Mouse (Mus musculus): ENCODE data around the gene Tnfsf13.
"Not testable (repeated sequence)": the region's sequence is repeated elsewhere in the genome, so short reads cannot be mapped to it uniquely, and the experiment has no call there.

The Tnfsf13 gene

DNA sequence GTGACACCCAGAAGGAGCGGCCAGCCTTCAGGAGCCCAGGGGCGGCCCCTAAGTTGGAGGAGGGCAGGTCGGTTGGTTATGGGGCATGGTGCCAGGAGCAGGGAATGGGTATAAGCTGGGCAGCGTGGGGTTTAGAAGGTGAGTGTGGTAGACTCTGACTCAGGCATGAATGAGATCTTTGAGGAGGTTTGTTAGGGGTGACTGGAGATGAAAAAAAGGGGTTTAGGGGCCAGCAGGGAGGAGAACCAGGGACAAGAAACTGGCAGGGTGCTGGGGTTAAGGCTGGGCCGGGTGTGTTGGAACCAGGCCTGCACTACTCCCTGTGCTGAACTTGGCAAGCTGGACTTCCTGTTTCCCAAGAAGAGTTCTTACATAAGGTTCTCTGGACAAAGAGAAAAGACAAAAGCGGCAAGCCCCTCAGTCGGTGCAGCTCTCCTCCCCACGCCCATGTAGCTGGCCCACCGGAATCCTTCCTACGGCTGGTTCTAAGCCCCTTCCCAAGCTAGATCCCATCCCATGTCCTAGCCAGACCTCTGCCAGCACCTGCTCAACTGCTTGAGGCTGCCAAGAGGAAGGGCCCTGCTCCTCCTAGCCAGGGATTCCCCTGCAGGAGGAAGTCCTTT, at the start of gene Tnfsf13:
Tnfsf13 (minus strand) TSS at position 259 of the 623 bp plus-strand sequence.
- no peak for ATAC-seq (ENCODE audit: low TSS enrichment)

GRCm38 (mm10) chr11:69731408-69731807, 45.8 kb upstream of the Tnfsf13 start:
- not testable (repeated sequence) for ATAC-seq (ENCODE audit: low TSS enrichment)

- ATAC-seq (ENCODE audit: low TSS enrichment): no peak
Observed at GRCm38 (mm10) chr11:69729063-69729462, 43.5 kb upstream of the Tnfsf13 start.

GRCm38 (mm10) chr11:69725951-69726350, 40.4 kb upstream of the Tnfsf13 start:
- no peak for ATAC-seq (ENCODE audit: low TSS enrichment)

GRCm38 (mm10) chr11:69723074-69723473, 37.5 kb upstream of the Tnfsf13 start:
- no peak for ATAC-seq (ENCODE audit: low TSS enrichment)

- ATAC-seq (ENCODE audit: low TSS enrichment): no peak
Observed at GRCm38 (mm10) chr11:69720852-69721251, 35.3 kb upstream of the Tnfsf13 start.

DNA sequence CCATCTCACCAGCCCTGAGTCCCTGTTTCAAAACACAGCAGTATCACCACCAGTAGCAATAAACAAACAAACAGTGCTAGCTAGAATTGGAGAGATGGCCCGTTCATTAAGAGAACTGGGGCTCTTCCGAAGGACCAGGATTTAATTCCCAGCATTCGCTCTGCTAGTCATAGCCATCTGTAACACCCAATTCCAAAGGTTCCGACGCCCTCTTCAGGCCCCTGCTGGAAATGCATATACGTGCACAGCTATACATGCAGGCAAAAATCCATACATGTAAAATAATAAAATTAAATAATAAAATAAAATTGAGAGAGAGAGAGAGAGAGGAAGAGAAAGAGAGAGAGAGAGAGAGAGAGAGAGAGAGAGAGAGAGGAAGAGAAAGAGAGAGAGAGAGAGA, 33.8 kb upstream of the Tnfsf13 start:
- ATAC-seq (ENCODE audit: low TSS enrichment): no peak

DNA sequence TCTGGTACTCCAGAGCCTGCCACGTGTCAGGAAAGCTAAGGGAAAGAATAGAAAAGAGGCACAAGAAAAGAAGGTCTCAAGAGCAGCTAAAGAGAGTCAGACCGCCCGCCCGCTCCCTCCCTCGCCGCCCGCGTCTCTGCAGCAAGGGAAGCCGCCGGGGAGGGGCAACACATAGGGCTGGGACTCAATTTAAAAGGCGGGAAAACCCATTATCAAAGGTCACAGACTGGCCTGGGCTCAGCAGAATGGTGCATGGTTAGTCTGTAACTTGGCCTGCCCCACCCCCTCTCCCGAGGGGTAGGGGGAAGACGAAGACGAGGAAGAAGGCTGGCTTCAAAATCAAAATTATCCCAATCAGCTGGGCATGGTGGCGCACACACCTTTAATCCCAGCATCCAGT, 33.1 kb upstream of the Tnfsf13 start:
- ATAC-seq (ENCODE audit: low TSS enrichment): no peak

- ATAC-seq (ENCODE audit: low TSS enrichment): no peak
Observed at GRCm38 (mm10) chr11:69716953-69717352, 31.4 kb upstream of the Tnfsf13 start.

GRCm38 (mm10) chr11:69715929-69716328, 30.3 kb upstream of the Tnfsf13 start:
- ATAC-seq (ENCODE audit: low TSS enrichment): no peak

DNA sequence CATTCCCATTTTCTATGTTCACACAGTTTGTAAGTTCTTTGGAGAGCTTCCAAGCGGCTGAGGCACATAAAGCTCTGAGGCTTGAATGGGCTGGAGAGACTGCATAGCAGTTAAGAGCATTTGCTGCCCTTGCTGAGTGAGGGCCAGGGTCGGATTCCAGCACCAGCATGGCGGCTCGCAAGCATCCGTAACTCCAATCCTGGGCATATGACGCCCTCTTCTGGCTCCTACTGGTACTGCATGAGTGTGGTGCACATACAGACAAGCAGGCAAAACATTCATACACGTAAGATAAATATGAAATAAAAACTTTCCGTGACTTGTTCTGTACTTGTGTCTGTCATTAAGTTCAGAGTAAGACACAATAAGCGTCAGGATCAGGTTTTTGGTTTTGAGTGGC, 29.9 kb upstream of the Tnfsf13 start:
- ATAC-seq (ENCODE audit: low TSS enrichment): no peak

DNA sequence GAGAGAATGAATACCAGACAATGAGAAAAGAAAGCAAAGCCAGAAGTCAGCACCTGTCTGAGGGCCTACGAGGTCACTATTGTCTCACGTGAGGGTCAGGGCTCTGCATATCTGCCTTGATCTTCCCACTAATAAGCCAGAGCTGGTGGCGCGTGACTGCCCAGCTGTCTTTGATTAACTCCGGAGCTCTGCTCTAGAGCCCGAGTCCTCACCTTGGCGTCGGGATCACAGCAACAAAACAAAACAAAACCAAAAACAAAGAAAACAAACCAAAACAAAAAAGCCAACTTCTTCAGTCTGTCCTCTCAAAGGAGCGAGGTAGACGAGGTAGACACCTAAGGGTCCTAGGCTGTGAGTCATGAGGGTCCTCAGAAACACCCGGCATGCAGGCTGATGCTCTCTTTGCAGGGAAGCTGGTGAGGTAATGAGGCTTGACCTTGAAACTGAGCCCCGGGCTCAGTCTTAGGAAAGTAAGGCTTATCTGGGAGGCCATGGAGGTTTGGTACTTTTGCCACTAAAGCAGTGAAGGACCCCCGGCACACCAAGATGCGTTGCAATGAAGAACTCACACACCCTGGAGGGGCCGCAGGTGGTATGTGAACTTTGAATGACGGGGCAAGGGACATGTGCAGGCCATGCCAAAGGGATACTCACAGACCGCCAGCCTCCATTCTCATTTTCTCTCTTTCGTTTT, 29.2 kb upstream of the Tnfsf13 start:
- ATAC-seq (ENCODE audit: low TSS enrichment): no peak

DNA sequence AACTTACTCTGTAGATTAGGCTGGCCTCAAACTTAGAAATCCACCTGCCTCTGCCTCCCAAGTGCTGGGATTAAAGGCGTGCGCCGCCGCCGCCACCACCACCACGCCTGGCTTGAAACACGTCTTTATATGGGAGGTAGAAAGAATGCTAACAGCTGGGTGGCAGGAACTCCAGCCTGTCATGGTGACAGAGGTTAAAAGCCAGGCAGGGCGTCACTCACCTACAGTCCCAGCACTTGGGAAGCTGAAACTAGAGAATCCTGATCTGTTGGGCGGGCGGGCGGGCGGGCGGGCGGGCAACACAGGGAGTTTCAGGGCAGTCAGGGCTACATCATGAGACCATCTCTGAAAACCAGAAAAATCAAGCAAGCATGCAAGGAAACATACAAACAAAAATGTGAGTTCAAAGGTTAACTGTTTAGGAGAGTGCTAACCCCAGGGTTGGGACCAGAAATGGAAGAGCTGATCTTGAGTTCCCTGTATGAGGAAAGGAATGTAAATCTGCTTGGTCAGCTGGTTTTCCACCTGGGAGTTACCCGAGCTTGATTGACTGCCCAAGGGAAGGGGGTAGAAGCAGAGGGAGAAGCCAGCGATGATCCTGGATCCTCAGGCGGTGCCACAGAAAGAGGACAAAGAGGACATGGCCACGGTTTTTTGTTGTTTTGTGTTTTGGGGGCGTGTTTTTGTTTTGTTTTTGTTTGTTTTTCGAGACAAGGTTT, 27.5 kb upstream of the Tnfsf13 start:
- ATAC-seq (ENCODE audit: low TSS enrichment): no peak

GRCm38 (mm10) chr11:69711082-69711481, 25.5 kb upstream of the Tnfsf13 start:
- ATAC-seq (ENCODE audit: low TSS enrichment): no peak

DNA sequence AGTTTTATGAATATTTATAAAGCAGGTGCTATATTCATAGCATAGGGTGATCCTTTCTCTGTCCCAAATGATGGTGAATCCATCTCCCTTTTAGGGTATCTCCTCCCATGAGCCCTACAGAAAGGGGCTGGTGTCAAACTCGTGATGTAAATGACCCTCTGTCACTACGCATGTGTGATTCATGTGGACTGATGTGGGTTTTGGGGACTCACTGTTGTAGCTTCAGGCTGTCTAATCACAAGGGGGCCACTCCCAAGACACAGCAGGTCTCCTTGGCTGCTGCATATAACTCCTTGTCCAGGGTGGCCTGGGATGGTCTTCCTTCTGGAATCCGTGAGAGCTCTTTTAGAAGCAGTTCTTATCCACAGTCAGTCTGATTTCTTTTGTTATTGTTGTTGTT, 24.9 kb upstream of the Tnfsf13 start:
- ATAC-seq (ENCODE audit: low TSS enrichment): no peak

DNA sequence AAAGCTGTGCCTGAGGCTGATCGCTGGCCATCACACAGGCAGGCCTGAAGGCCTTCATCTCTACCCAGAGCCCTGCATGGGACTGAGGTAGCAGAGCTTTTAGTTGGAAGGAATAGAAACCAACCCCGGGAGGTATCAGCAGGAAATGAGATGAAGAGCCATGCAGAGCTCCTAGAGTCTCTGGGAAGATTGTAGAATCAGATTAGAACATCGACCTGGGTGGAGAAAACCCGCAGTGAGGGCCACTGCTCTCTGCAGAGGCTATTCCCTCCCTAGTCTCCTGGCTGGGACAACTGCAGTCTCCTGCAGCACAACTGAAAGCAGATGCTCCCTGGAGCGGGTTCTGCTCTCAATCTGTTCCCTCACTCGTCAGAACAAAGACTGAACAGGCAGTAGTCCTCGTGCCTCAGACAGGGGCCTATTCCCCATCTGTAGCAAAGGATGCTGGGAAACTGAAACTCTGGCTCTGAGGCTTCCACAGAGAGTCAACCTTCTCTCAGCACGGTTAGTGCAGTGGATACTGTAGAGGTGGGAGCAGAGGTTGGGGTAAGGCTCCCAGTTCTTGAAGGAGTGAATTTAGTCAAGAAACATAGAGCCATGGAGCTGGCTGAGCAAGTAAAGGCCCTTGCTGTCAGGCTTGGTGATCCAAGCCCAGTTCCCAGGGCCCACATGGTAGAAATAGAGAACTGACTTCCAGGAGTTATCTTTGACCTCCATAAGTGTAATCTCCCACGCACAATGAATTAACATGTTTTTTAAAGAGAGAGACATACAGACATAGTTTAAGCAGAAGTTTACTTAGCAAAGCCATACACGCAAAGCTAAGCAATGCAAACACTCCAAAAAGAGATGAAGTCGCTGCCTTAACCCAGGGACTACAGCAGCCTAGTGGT, 24.2 kb upstream of the Tnfsf13 start:
- no peak for ATAC-seq (ENCODE audit: low TSS enrichment)

DNA sequence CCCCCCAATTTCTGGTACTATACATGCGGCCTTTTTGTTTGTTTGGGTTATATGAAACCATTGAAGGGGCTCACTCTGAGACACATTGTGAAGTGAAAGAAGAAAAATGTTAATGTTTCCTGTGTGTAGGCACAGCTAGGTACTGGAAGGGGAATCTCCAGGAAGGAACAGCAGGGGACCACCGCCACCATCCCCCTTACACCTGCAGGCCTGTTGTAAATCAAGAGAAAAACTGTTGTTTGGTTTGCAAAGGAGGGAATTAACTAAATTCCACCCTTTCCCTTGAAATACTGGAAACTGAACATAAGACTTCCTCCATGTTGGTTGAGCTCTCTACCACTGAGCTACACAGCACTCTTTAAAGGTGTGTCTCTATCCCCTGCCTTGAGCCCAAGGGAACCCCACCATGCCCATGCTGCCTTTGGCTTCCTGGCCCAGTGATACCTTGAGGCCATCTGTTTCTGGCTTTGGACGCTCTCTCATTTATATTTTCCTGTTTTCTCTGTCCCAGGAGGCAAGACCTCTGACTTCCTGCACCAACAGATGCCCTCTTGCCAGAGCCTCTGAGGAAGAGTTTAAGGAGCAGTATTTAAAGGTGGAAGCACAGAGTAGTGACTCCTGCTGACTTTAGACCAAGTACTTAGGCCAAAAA, 23.2 kb upstream of the Tnfsf13 start:
- ATAC-seq (ENCODE audit: low TSS enrichment): no peak

- no peak for ATAC-seq (ENCODE audit: low TSS enrichment)
Observed at GRCm38 (mm10) chr11:69707873-69708381, 22.3 kb upstream of the Tnfsf13 start.

- ATAC-seq (ENCODE audit: low TSS enrichment): no peak
Observed at GRCm38 (mm10) chr11:69707480-69707847, 21.9 kb upstream of the Tnfsf13 start.

- peak; percentile 50; the same call in 1 of the 2 replicates for ATAC-seq (ENCODE audit: low TSS enrichment)
Observed at GRCm38 (mm10) chr11:69706775-69707479, 21.3 kb upstream of the Tnfsf13 start.

DNA sequence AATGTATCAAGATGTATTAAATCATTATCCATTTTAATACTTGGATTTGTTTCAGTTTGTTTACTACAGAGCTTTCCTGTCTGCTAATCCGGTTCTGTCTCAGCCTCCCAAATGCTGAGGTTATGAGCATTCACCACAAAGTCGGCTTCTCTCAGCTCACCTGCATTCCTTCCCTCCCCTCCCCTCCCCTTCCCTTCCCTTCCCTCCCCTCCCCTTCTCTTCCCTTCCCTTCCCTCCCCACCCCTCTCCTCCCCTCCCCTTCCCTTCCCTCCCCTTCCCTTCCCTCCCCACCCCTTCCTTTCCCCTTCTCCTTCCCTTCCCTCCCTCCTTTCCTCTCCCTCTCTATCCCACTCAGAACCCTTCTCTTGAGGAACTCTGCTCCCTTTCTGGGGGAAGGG, 19.0 kb upstream of the Tnfsf13 start:
- ATAC-seq (ENCODE audit: low TSS enrichment): no peak
